Mouse (Mus musculus) midbrain, postnatal 0 days (tissue): ENCODE results near the gene Stard8. TPM values are rescaled to one million over a fixed set of nuclear protein-coding genes. Genes with fewer than 3 reads are reported as not detected.
"Not testable (repeated sequence)": the region's sequence is repeated elsewhere in the genome, so short reads cannot be mapped to it uniquely, and the experiment has no call there.

Experiments
- ATAC-seq: fragments of 200-750 bp; cut with Nextera tagmentation; 2 replicates; pipeline ENCODE4 v1.8.0; 2017; ENCODE audit warnings: moderate number of reproducible peaks, mild to moderate bottlenecking, moderate TSS enrichment, moderate library complexity; ENCODE audit not compliant: low FRiP score
- DNase-seq: peaks from one replicate; pipeline ENCODE4 v3.0.0-alpha.2; 2015; ENCODE audit warnings: low spot score
- H3K27ac ChIP-seq: fragments of 300-500 bp; sonication (generic); 2 replicates; pipeline ENCODE4 v1.5.1; 2014; ENCODE audit warnings: low read depth, mild to moderate bottlenecking, low read length, mixed read lengths
- H3K27me3 ChIP-seq: fragments of 300-500 bp; sonication (generic); 2 replicates; pipeline ENCODE4 v1.6.1; 2014; ENCODE audit warnings: low read length, control low read depth, mixed read lengths; ENCODE audit not compliant: insufficient read depth
- H3K36me3 ChIP-seq: fragments of 300-500 bp; sonication (generic); 2 replicates; pipeline ENCODE4 v1.6.1; 2014; ENCODE audit warnings: low read length, control low read depth, mixed read lengths; ENCODE audit not compliant: insufficient read depth
- H3K4me1 ChIP-seq: fragments of 300-500 bp; sonication (generic); 2 replicates; pipeline ENCODE4 v1.6.1; 2014; ENCODE audit warnings: mild to moderate bottlenecking, control low read depth, antibody characterized with exemption, low read length, mixed read lengths; ENCODE audit not compliant: insufficient read depth
- H3K4me2 ChIP-seq: fragments of 300-500 bp; sonication (generic); 2 replicates; pipeline ENCODE4 v1.6.1; 2014; ENCODE audit warnings: low read depth, mild to moderate bottlenecking, low read length, mixed read lengths; ENCODE audit not compliant: poor library complexity, severe bottlenecking
- H3K4me3 ChIP-seq: fragments of 300-500 bp; sonication (generic); 2 replicates; pipeline ENCODE4 v1.5.1; 2014; ENCODE audit warnings: low read depth, mild to moderate bottlenecking, low read length, moderate library complexity
- H3K9ac ChIP-seq: fragments of 300-500 bp; sonication (generic); replicated peaks from 2 replicates; pipeline ENCODE4 v1.6.1; 2014; ENCODE audit warnings: mild to moderate bottlenecking, low read length, moderate library complexity, mixed read lengths; ENCODE audit not compliant: poor library complexity, severe bottlenecking
- H3K9me3 ChIP-seq: fragments of 300-500 bp; sonication (generic); 2 replicates; pipeline ENCODE4 v1.6.1; 2016; ENCODE audit warnings: low read length, control low read depth
- CTCF ChIP-seq: IDR thresholded peaks from 2 replicates; pipeline ENCODE4 v1.5.1; 2016; ENCODE audit warnings: antibody characterized with exemption, mild to moderate bottlenecking
- WGBS: fragments of 180-500 bp; shearing (Covaris S2); extraction: QIAGEN DNeasy Blood & Tissue Kit; methylation state at CpG from one replicate; pipeline ENCODE4 v1.1.7; 2014; 5-methylcytosine and 5-hydroxymethylcytosine counted together
- polyA plus RNA-seq: library from polyadenylated mRNA; unstranded; fragments of >200 nt; fragmentation: Nextera tagmentation; extraction: Ambion mirVana; gene quantifications from 2 replicates; pipeline ENCODE4 v1.2.1, GENCODE M21; 2015
- total RNA-seq: library from RNA; depleted of rRNA; stranded (reverse); fragments of >200 nt; gene quantifications from 2 replicates; pipeline ENCODE4 v1.2.3, GENCODE M21; 2014

Stard8 gene
- total and polyA plus RNA-seq, 2 experiments from 2014 or later: 3.3 to 12.4 TPM

DNA sequence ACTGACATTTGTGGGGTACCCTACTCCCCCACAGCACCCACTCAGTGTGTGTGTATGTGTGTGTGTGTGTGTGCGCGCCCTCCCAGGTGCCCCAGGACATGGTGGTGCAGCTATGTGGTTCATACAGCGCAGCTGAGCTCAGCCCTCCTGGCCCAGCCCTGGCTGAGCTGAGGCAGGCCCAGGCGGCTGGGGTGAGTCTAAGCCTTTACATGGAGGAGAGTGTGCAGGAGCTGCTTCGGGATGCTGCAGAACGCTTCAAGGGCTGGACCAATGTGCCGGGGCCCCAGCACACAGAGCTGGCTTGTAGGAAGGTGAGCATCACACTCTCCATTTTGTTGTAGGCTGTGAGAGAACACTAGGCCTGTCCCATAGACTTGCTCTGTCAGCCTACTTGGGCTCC, 68.1 kb downstream of the Stard8 start:
- Histone ChIP-seq H3K27me3 (no peaks in the 10 kb centered on the region; the same call in 1 of the 2 replicates), H3K4me2 (no peak overlapping the region), H3K4me3 (no peak overlapping the region), H3K36me3 (no peaks in the 10 kb centered on the region), H3K9ac (no peak overlapping the region), H3K27ac (no peak overlapping the region), H3K4me1 (no peaks in the 10 kb centered on the region), H3K9me3 (no peaks in the 10 kb centered on the region)
- TF ChIP-seq CTCF: no peak
- no peak for ATAC-seq
- 94% methylated on average over 7 of the region's 7 CpGs for WGBS
- DNase-seq: no peak

DNA sequence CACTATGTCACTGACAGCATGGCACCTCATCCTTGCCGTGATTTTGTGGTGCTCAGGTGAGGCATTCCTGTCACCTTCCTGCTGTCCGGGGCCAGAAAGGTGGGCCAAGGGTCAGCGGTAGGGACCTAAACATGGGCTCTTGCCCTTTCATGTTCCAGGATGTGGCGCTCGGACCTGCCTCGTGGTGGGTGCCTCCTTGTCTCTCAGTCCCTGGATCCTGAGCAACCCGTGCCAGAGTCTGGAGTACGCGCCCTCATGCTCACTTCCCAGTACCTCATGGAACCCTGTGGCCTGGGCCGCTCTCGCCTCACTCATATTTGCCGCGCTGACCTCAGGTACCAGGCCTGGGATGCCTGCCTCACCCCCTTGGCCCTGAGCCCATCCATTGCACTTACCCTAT, 69.5 kb downstream of the Stard8 start:
- Histone ChIP-seq H3K9ac (no peak overlapping the region), H3K27me3 (no peaks in the 10 kb centered on the region; the same call in 1 of the 2 replicates), H3K4me2 (no peak overlapping the region), H3K27ac (no peak overlapping the region), H3K36me3 (no peaks in the 10 kb centered on the region), H3K4me1 (no peaks in the 10 kb centered on the region), H3K4me3 (no peak overlapping the region), H3K9me3 (no peaks in the 10 kb centered on the region)
- no peak for TF ChIP-seq CTCF
- ATAC-seq (no peak), DNase-seq (no peak)
- 98% methylated on average over 13 of the region's 13 CpGs for WGBS

DNA sequence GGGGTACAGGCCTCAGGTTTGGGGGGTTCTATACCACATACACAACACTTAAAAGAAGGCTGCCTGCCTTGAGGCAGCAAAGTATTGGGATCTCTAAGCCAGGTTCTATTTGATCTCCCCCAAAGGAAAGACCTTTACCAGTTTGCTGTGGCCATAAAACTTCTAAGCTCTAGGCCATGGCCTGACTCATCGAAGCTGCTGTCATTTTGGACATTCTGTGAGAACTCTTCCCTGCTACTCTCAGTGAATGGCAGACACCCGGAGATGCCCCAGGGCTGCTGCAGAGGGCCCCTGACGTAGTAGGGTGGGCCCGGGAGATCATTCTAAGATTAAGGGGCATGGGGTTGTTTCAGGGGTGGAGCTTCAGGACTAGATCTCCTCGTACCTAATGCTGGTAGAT, 72.1 kb downstream of the Stard8 start:
- Histone ChIP-seq H3K4me1 (no peaks in the 10 kb centered on the region), H3K36me3 (no peaks in the 10 kb centered on the region), H3K27me3 (no peaks in the 10 kb centered on the region), H3K4me2 (no peak overlapping the region), H3K27ac (no peak overlapping the region), H3K4me3 (no peak overlapping the region), H3K9ac (no peak overlapping the region), H3K9me3 (no peaks in the 10 kb centered on the region)
- ATAC-seq (no peak), DNase-seq (no peak)
- no peak for TF ChIP-seq CTCF
- 77% methylated on average over 5 of the region's 5 CpGs for WGBS

GRCm38 (mm10) chrX:99076460-99076859, 73.4 kb downstream of the Stard8 start:
- H3K9ac ChIP-seq: no peak overlapping the region
- H3K9me3 ChIP-seq: no peaks in the 10 kb centered on the region
- H3K27me3 ChIP-seq: no peaks in the 10 kb centered on the region
- 74% methylated on average over 4 of the region's 4 CpGs for WGBS
- H3K36me3 ChIP-seq: no peaks in the 10 kb centered on the region
- no peak overlapping the region for H3K4me2 ChIP-seq
- no peak overlapping the region for H3K27ac ChIP-seq
- DNase-seq (no peak), ATAC-seq (no peak)
- TF ChIP-seq CTCF: no peak
- H3K4me1 ChIP-seq: no peaks in the 10 kb centered on the region
- H3K4me3 ChIP-seq: no peak overlapping the region

DNA sequence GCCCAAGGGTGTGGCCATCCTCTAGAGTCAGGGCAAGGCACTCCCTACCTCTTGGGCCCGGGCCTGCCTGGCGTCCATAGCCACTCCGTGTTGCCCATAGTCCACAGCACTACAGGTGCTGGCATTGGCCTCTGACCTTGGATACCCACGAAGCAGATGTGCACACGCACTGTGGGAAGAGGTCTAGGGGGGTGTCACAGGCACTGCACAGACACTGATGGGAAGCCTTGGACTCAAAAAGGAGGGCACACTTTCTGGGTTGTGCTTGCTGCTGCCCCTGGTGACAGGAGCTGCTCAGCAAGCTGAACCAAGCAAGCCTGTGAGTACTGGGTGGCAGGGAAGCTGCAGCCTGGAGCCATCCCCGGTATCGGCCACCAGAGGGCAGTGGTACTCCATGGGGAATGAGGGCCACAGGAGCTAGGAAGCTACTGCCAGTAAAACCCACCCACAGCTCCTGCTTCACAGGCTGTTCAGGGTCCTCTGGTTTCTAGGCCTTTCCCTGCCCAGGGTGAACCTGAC, 75.4 kb downstream of the Stard8 start:
- not testable (repeated sequence) for ATAC-seq, H3K4me1 ChIP-seq, H3K27me3 ChIP-seq, H3K9me3 ChIP-seq, H3K9ac ChIP-seq, H3K36me3 ChIP-seq, H3K4me2 ChIP-seq, H3K4me3 ChIP-seq, H3K27ac ChIP-seq, DNase-seq
- 75% methylated on average over 5 of the region's 7 CpGs for WGBS

GRCm38 (mm10) chrX:99092704-99093103, 89.7 kb downstream of the Stard8 start:
- H3K4me3 ChIP-seq: no peak overlapping the region
- H3K9ac ChIP-seq: no peak overlapping the region
- no peak for ATAC-seq
- no peaks in the 10 kb centered on the region for H3K9me3 ChIP-seq
- no peak overlapping the region for H3K4me2 ChIP-seq
- H3K4me1 ChIP-seq: no peaks in the 10 kb centered on the region
- 49% methylated on average over 2 of the region's 2 CpGs for WGBS
- H3K27me3 ChIP-seq: no peaks in the 10 kb centered on the region; the same call in 1 of the 2 replicates
- H3K27ac ChIP-seq: no peak overlapping the region
- no peak for TF ChIP-seq CTCF
- H3K36me3 ChIP-seq: no peaks in the 10 kb centered on the region
- DNase-seq: no peak

- not testable (repeated sequence) for H3K9me3 ChIP-seq, H3K27me3 ChIP-seq, H3K9ac ChIP-seq, H3K27ac ChIP-seq, H3K4me2 ChIP-seq, H3K36me3 ChIP-seq, ATAC-seq, H3K4me3 ChIP-seq, H3K4me1 ChIP-seq, DNase-seq
- 82% methylated on average over 7 of the region's 10 CpGs for WGBS
Observed at GRCm38 (mm10) chrX:99111088-99111724, 108.2 kb downstream of the Stard8 start.
